Mouse (Mus musculus) spleen, postnatal 4 days (tissue): ENCODE measurements around the gene Tbx19.

Experiments
- DNase-seq, 2 experiments: peaks; one replicate each; pipeline ENCODE4 v3.0.0; 2022; ENCODE audit warnings: low spot score in 2 of 2

The Tbx19 gene

DNA sequence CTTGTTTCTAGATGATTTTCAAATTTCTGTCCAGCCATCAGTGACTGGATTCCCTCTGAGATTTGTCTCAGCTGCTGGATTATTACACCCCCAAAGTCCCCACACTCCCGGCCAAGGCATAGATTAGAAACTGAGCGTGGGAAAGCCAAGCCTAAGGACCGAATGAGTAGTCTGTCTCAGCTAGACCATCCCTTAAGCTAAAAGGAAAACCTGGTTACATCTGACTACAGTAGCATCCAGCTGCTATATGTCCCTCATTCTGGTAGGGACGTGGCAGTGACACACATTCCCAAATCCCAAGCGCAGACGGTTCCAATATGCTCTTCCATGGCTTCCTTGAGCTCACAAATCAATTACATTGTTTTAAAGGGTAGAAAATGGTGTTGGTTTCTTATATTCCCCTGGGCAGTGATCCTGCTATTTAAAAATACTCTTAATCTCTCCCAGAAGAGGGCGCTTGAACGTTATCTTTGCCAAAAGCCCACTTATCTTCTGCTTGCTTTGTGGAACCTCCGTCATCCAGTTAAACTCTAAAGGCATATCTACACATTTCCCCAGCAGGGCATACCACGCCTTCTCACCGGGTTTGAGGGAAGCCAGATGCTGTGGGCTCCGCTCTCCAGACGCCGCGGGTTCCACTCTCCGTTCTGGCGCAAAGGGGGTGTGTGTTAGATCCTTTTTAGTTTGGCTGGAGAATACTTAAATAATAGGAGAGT, 46.0 kb downstream of the Tbx19 start:
- DNase-seq = peak in 1 of 2 experiments; percentile 31

DNA sequence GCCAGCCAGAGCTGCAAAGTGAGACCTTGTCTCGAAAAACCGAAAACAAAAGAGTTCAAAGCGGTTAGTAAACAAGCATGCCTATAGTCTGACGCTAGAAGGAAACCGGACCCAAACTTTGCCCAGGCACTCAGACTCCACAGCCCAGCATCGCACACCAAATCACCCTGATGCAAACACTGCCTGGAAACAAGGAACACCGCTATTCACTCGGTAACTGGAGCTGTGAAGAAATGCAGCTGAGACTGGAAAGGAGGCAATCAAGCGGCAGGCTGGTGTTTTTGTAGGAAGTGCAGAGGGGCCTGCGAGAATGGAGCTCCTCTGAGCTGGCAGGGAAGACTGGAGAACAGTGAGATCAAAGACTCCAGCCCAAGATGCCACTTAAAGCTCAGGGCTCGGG, 46.9 kb downstream of the Tbx19 start:
- DNase-seq = no peak

DNA sequence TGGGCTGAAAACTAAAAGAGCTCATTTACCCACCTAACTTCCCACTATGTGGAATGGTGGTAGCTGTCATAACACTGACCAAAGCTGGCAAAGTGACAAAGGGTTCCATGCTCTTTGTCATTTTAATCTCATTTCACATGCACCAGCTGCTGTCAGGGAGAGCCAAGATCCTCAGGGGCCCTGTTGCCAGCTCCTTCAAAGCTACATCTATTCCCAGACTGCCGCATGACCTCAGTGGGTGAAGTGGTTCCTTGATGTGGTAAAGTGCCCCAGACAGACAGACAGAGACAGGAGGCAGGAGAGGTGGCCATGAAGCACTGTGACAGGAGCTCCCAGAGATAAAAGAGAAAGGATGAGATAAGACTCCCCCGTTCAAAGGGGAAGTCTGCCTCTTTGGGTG, 49.9 kb downstream of the Tbx19 start:
- DNase-seq = no peak

DNA sequence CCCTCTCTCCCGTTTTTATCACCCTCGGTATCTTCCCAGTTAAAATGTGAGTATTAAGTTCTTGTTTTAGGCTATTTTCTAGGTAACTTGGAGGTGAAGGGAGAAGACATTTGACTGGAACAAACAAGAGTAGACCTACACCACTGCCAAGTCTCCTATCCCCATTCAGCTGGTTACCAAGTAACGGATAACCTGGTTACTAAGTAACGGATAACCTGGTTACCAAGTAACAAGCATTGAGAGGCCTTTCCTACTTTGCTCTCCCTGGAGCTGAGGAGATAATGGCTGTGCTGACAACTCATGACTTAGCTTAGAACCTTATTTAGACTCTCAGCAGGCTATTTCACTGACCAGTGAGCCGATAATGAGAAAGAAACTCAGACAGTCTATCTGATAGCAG, 51.4 kb downstream of the Tbx19 start:
- DNase-seq = no peak

DNA sequence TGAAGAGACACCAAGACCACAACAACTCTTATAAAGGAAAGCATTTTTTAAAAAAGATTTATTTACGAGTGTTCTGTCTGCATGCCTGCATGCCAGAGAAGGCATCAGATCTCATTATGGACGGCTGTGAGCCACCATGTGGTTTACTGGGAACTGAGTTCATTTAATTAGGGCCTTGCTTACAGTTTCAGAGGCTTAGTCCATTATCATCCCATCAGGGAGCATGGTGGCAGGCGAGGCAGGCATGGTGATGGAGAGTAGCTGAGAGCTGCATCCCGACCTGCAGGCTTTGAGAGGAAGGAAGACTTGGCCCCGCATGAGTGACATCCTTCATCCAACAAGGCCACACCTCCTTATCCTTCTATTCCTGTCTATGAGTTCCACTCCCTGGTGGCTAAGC, 52.1 kb downstream of the Tbx19 start:
- DNase-seq = no peak

DNA sequence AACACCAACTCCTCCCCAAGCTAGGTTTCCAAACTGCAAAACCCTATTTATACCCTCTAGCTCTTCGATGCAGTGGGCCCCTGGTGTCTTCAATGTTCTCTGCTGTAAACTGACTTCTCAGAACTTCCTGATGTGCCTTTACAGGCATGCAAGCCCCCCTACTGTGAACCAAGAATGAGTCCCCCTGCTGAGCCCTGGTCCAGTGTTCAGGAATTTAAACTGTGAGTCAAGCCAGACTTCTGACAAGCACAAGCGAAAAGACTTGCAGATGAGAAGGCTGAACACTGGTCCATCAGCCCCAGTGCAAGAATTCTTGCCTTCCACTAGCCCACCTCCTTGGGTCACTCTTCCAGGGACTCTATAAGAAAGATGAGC, 54.6 kb downstream of the Tbx19 start:
- DNase-seq = no peak

DNA sequence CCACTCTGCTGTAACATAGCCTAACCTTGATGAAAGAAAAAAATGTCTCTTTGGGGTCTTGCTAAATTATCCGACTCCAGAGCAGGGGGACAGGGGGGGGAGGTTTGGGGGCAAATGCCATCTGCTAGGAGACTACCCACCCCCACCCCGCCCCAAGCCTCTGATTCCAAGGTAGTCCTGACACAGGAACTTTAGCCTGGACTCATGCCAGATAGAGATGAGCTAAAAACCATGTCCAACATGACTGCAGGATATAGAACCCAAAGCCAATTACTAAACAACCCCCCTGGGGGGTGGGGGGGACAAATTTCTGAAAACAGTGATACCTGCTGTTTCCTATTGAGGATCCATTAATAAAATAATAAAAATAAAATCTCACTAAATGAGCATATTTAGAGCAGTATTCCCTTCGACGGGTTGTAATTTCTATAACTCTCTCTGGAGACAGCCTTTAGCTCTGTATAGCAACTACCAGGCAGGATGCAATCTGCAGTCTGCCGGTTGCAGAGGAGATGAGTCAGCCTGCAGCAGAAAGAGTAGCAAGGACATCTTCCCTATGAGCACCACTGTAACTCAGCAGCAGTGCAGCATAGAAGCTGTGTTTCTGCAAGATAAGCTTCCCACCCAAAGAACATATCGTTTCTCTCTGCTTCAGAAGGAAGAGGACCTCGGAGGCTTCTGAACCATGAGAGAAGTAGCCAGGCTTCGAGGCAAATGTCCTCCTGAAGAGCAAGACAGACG, 55.1 kb downstream of the Tbx19 start:
- peak in 1 of 2 experiments; percentile 32 for DNase-seq

DNA sequence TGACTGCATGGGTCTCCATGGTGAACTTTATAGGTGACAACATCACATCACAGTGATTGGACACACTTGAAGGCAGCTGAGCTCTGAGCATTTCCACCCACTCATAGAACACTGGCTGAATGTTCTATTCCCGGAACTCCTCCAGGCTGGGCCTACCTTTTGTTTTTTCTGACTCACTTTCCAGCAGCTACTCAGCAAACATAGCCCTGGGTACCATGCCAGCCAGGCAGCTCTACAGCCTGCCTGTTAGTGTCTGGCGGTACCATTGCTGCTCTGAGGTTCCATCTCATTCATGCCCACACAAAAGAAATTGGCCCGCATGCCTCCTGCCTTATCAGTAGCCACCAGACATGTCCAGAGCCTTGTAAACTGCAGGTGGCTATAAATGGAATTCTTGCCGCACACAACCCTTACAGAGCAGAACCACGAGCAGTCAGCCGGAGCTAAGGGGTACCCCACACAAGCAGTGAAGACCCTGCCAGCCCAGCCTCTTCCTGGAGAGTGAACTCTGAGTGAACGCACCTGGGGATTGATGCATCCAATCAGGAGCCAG, 55.8 kb downstream of the Tbx19 start:
- peak in 1 of 2 experiments; percentile 53 for DNase-seq

DNA sequence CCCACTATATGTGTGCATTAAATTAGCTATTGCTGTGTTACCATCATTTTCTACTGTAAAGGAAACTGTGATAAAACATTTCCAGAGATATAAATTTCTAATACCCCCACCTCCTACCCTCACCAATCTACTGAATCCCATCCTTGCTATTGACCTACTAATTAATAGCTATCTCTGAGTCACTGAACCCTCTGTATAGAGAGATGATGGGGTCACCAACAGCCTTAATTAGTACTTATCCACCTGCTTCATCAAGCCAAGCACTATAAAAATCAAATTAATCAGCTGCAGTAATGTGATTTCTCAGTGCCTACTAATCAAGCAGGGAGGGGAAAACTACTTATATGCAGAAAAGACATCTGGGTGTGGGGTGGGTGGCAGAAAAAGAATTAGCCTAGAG, 61.0 kb downstream of the Tbx19 start:
- no peak for DNase-seq

DNA sequence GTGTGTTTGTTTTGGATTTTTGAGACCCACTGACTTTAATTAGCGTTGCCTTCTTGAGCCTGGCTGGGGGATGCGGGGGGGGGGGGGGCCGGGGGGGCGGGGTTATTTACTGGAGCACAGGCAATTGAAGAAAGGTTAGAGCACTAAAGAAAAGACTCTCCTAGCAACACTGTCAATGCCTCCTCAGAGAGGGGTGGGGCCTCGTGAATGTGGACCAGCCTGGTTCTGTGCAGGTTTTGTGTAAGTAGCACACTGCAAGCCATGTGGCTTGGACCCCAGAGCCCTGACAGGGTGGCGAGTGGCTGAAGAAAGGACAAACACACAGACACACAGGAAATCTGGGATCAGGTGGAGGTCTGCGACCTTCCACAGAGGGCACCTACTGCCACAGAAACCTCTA, 65.7 kb downstream of the Tbx19 start:
- no peak for DNase-seq

DNA sequence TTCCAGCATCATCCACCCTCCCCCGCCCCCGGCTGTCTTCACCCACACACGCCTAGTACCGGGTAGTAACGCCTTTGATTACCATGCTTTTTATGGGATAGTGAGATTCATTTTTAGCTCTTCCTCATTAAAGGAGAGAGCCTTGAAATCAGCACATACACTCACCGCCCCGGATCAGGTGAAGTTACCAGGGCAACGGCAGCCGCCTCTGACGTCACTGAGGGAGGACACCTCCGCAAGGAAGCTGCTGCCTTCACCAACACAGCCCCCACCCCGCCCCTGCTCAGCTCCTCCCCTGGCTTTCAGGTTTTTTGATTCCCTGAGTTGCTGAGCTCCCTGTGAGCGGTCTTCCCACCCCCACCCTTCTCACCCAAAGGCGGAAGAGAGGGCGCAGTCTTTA, 68.9 kb downstream of the Tbx19 start:
- no peak for DNase-seq

DNA sequence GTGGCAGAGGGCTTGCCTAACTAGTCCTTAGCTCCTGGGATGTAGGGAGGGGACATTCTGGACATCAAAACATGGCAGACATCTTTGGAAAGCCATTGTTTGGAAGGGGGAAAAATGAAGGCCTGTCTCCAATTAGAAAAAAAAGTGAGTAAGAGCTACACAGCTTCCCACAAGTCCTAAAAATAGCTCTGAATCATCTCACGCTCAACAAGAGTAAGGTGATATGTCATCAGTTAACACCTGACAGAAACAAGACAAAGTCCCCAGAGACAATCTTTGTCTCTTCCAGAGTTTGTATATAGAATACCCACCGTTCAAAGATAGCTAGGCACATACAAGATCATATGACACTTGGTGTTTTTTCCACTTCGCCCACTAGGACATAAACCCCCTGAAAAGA, 71.0 kb downstream of the Tbx19 start:
- DNase-seq = no peak
